21 mouse cellular contexts compared by ENCODE assay signal in genomic region chr2:101896425-101897204, GRCm38 (mm10). TPM values are rescaled to one million over a fixed set of nuclear protein-coding genes. Genes with fewer than 3 reads are reported as not detected.
DNase-seq lines count a peak whose midpoint lies in the region; ATAC-seq and TF ChIP-seq lines count a peak whose summit lies in the region.
"Had no signal": no experiment of that assay in that cellular context is flagged by ENCODE, and none has a peak within 500 bp of the region (broad histone marks: within the 10 kb centered on the region; RNA-seq: fewer than 3 reads in every experiment).

No protein-coding gene starts in this region.

- H3K36me3 ChIP-seq in kidney, postnatal 0 days (ENCODE audit: insufficient read depth, low read length): peaks cover 8% of the 10 kb centered on the region; the same call in 1 of the 2 replicates
- no peaks in the 10 kb centered on the region for H3K36me3 ChIP-seq in lung, postnatal 0 days (ENCODE audit: insufficient read depth, low read length)

- intact Hi-C loops in left cerebral cortex, postnatal 4 days (cut with DNase I): no loop called here

- no peaks in the 10 kb centered on the region for H3K27me3 ChIP-seq in kidney, postnatal 0 days (ENCODE audit: insufficient read depth, low read length)
- no peaks in the 10 kb centered on the region for H3K27me3 ChIP-seq in lung, postnatal 0 days (replicated peaks; ENCODE audit: insufficient read depth, low read length)
- H3K27me3 ChIP-seq: embryonic facial prominence, embryonic 12.5 days; megakaryocyte, embryonic 14.5 days had no signal

- no peak for TF ChIP-seq CTCF in kidney, postnatal 0 days (IDR thresholded peaks at IDR 0.05; ENCODE audit: low read depth)
- TF ChIP-seq CTCF in lung, postnatal 0 days (IDR thresholded peaks at IDR 0.05): no peak

- TF ChIP-seq EP300 in lung, postnatal 0 days (IDR thresholded peaks at IDR 0.05): no peak

- no peaks in the 10 kb centered on the region for H3K9me3 ChIP-seq in kidney, postnatal 0 days (replicated peaks; ENCODE audit: low read length)
- H3K9me3 ChIP-seq in lung, postnatal 0 days (ENCODE audit: low read length): no peaks in the 10 kb centered on the region
- H3K9me3 ChIP-seq: embryonic facial prominence, embryonic 12.5 days; G1E; heart, embryonic 10.5 days; megakaryocyte, embryonic 14.5 days had no signal

- WGBS in kidney, postnatal 0 days: 54% methylated on average over 10 of the region's 10 CpGs
- WGBS in lung, postnatal 0 days: 52% methylated on average over 10 of the region's 10 CpGs

- no peak overlapping the region for H3K4me3 ChIP-seq in kidney, postnatal 0 days (replicated peaks; ENCODE audit: low read depth, low read length)
- no peak overlapping the region for H3K4me3 ChIP-seq in lung, postnatal 0 days (ENCODE audit: low read depth, low read length)
- H3K4me3 ChIP-seq: embryonic facial prominence, embryonic 12.5 days; heart, embryonic 10.5 days; megakaryocyte, embryonic 14.5 days; myocyte had no signal

- H3K9ac ChIP-seq in kidney, postnatal 0 days (ENCODE audit: low read depth, low read length): no peak overlapping the region
- no peak overlapping the region for H3K9ac ChIP-seq in lung, postnatal 0 days (replicated peaks; ENCODE audit: low read depth)
- H3K9ac ChIP-seq: embryonic facial prominence, embryonic 12.5 days; liver, postnatal 0 days had no signal

- H3K27ac ChIP-seq in kidney, postnatal 0 days: no peak overlapping the region
- H3K27ac ChIP-seq in lung, postnatal 0 days (ENCODE audit: low read length): no peak overlapping the region
- H3K27ac ChIP-seq: embryonic facial prominence, embryonic 12.5 days; heart, embryonic 10.5 days had no signal

- no peak for ATAC-seq in kidney, postnatal 0 days (replicated peaks; ENCODE audit: low FRiP score, low read depth)
- peak; percentile 58 for ATAC-seq in lung, postnatal 0 days
- ATAC-seq: CD4-positive, CD25-positive, alpha-beta regulatory T cell, adult 4 months; inflammation-experienced regulatory T-cells, adult 6 months; liver, postnatal 0 days had no signal

- H3K4me2 ChIP-seq in kidney, postnatal 0 days (ENCODE audit: low read length): no peak overlapping the region
- H3K4me2 ChIP-seq in lung, postnatal 0 days (replicated peaks; ENCODE audit: low read depth, low read length): no peak overlapping the region
- H3K4me2 ChIP-seq: embryonic facial prominence, embryonic 12.5 days had no signal

- peak; percentile 23 for DNase-seq in embryo, embryonic 10 days (ENCODE audit: low spot score)
- DNase-seq in embryo, embryonic 9.5 days (ENCODE audit: extremely low spot score): no peak
- DNase-seq in kidney, postnatal 0 days (ENCODE audit: low spot score): peak; percentile 8
- DNase-seq in kidney, adult 8-10 months: no peak
- DNase-seq in embryo, embryonic 11 days: peak; percentile 19
- peak; percentile 42 for DNase-seq in lung, postnatal 0 days (ENCODE audit: low spot score)
- no peak for DNase-seq in left cerebral cortex, postnatal 4 days
- no peak for DNase-seq in cerebellum, postnatal 10 days
- DNase-seq: cerebellum, postnatal 25 days; gastrocnemius, postnatal 10 days; heart, postnatal 10 days; liver; liver, postnatal 0 days; thymus, adult 18-20 months had no signal

- no peaks in the 10 kb centered on the region for H3K4me1 ChIP-seq in kidney, postnatal 0 days (replicated peaks; ENCODE audit: insufficient read depth, low read length)
- no peaks in the 10 kb centered on the region for H3K4me1 ChIP-seq in lung, postnatal 0 days (ENCODE audit: insufficient read depth, low read depth, low read length)

RNA-seq across cellular contexts. Expression of gene Commd9, which starts 10.6 kb away (rescaled TPM):
- polyA plus RNA-seq in kidney, postnatal 0 days (2015; fragmentation: Nextera tagmentation; extraction: Ambion mirVana): 73.1 and 74.3 TPM in 2 replicates
- 44.8 and 50.0 TPM in 2 replicates for polyA plus RNA-seq in lung, postnatal 0 days (2015; fragmentation: Nextera tagmentation; extraction: Ambion mirVana)
- 10 to 100 TPM; 47.8 to 48.1 TPM for total RNA-seq in left cerebral cortex, postnatal 4 days (2021)

RNA-seq across cellular contexts. Expression of gene Prr5l, which starts 13.8 kb away (rescaled TPM):
- polyA plus RNA-seq in kidney, postnatal 0 days (2015; fragmentation: Nextera tagmentation; extraction: Ambion mirVana): 38.1 and 48.5 TPM in 2 replicates
- polyA plus RNA-seq in lung, postnatal 0 days (2015; fragmentation: Nextera tagmentation; extraction: Ambion mirVana): 40.5 and 52.5 TPM in 2 replicates
- 1 to 10 TPM; 3.0 to 5.3 TPM for total RNA-seq in left cerebral cortex, postnatal 4 days (2021)
- polyA plus RNA-seq: G1E had no signal

Comparison
In these comparisons a context has a peak if more than half of its experiments do, and no peak if none do; other contexts are left out.
1. DNase-seq: peak in embryo, embryonic 10 days (single experiment), kidney, postnatal 0 days (single experiment), embryo, embryonic 11 days (single experiment) and lung, postnatal 0 days (single experiment); none in embryo, embryonic 9.5 days (single experiment), kidney, adult 8-10 months (0 of 2), left cerebral cortex, postnatal 4 days (single experiment) and cerebellum, postnatal 10 days (0 of 2).